Mouse (Mus musculus) liver, adult 2 months (tissue): ENCODE measurements around the gene Il2rb.

Source experiments
- CTCF ChIP-seq: fragments of 200-500 bp; IDR thresholded peaks from 2 replicates; pipeline ENCODE4 v1.5.1; 2011; ENCODE audit warnings: low read depth, low read length, control low read depth
- POLR2A ChIP-seq: fragments of 200-500 bp; IDR thresholded peaks from 2 replicates; pipeline ENCODE4 v1.6.1; 2011; ENCODE audit warnings: low read length, control low read depth; ENCODE audit not compliant: insufficient read depth; ENCODE audit errors: extremely low read depth

DNA sequence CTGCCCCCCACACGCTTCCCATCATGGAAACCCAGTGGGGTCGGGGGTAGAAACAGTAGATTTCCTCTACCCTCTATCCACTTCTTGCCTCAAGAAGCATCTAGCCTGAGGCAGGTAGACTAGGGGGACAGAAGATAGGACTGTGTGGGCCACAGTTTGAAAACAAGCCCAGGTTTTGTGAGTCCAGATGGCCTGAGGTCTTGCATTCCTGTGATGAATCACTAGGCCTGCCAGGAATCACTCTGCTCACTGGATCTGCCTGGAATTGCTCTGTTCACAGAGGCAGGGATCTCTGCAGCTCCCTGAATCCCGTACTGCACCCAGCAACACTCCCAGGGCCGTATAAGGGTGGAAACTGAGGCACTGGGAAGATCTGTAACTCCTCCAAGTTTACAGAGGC, 11.8 kb downstream of the Il2rb start:
- no peak for TF ChIP-seq CTCF
- no peak for TF ChIP-seq POLR2A
